ENCODE assay signal across 8 mouse cellular contexts in the genomic region with DNA sequence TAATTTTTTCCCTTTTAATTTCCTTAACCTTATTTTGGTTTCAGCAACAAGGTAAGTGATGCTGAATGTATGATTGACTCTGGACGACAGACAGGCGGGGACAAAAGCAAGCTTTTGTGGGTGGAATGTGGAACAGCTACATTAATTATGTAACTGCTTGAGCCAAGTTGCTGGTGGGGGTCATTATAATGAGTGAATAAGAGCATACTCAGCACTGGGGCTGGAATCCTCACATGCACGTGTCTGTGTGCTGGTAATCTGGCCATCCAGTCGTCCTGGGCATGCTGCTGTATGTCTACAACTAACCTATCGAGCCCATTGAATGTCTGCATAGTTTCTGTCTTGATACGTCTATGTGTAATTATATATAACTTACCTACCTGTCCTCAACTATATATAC. TPM values are rescaled to one million over a fixed set of nuclear protein-coding genes. Genes with fewer than 3 reads are reported as not detected.
DNase-seq lines count a peak whose midpoint lies in the region; ATAC-seq lines count a peak whose summit lies in the region.

No protein-coding gene starts in this region.

- H3K9me3 ChIP-seq in heart, embryonic 10.5 days = no peaks in the 10 kb centered on the region
- H3K9me3 ChIP-seq in lung, embryonic 15.5 days = no peaks in the 10 kb centered on the region
- H3K9me3 ChIP-seq in limb, embryonic 10.5 days (replicated peaks) = no peaks in the 10 kb centered on the region

- no peak for ATAC-seq in lung, embryonic 15.5 days (ENCODE audit: borderline replicate concordance, extremely low read depth, low FRiP score, low TSS enrichment)
- ATAC-seq in megakaryocyte progenitor cell, adult 5-6 weeks (replicated peaks; ENCODE audit: poor library complexity) = no peak

- H3K27ac ChIP-seq in heart, embryonic 10.5 days = peak overlapping the region; percentile 77; the same call in 1 of the 2 replicates
- no peak overlapping the region for H3K27ac ChIP-seq in lung, embryonic 15.5 days
- H3K27ac ChIP-seq in limb, embryonic 10.5 days = no peak overlapping the region; the same call in 1 of the 2 replicates

- no peaks in the 10 kb centered on the region; the same call in 1 of the 2 replicates for H3K36me3 ChIP-seq in heart, embryonic 10.5 days
- H3K36me3 ChIP-seq in lung, embryonic 15.5 days = no peaks in the 10 kb centered on the region
- H3K36me3 ChIP-seq in limb, embryonic 10.5 days = no peaks in the 10 kb centered on the region

- no peak overlapping the region for H3K9ac ChIP-seq in lung, embryonic 15.5 days

- peak overlapping the region; percentile 45 for H3K4me2 ChIP-seq in lung, embryonic 15.5 days

- WGBS in heart, embryonic 10.5 days = 56% methylated on average over 6 of the region's 6 CpGs
- WGBS in lung, embryonic 15.5 days = 49% methylated on average over 6 of the region's 6 CpGs
- WGBS in limb, embryonic 10.5 days = 75% methylated on average over 6 of the region's 6 CpGs

- H3K4me1 ChIP-seq in heart, embryonic 10.5 days = peaks cover 11% of the 10 kb centered on the region
- peaks cover 11% of the 10 kb centered on the region for H3K4me1 ChIP-seq in lung, embryonic 15.5 days
- peaks cover 12% of the 10 kb centered on the region for H3K4me1 ChIP-seq in limb, embryonic 10.5 days

- H3K4me3 ChIP-seq in heart, embryonic 10.5 days = peak overlapping the region; percentile 54
- no peak overlapping the region for H3K4me3 ChIP-seq in lung, embryonic 15.5 days
- H3K4me3 ChIP-seq in limb, embryonic 10.5 days = peak overlapping the region; percentile 38

- no peak for DNase-seq in heart, embryonic 10.5 days (ENCODE audit: low spot score)
- DNase-seq in heart, adult 9 months (ENCODE audit: low spot score in 2 of 2) = no peak
- no peak for DNase-seq in lung, postnatal 4 days
- no peak for DNase-seq in limb, embryonic 10.5 days (ENCODE audit: low spot score)
- DNase-seq in retina, postnatal 1 day = peak; percentile 60
- DNase-seq in ovary, postnatal 36 days (ENCODE audit: low spot score) = no peak

- no peaks in the 10 kb centered on the region for H3K27me3 ChIP-seq in heart, embryonic 10.5 days (ENCODE audit: insufficient read depth, poor library complexity, severe bottlenecking)
- H3K27me3 ChIP-seq in lung, embryonic 15.5 days = no peaks in the 10 kb centered on the region
- no peaks in the 10 kb centered on the region for H3K27me3 ChIP-seq in limb, embryonic 10.5 days (ENCODE audit: low read depth, poor library complexity, severe bottlenecking)

RNA-seq across cellular contexts. Expression of a gene that starts 57.3 kb away (rescaled TPM):
- 0.10 and 0.46 TPM in 2 replicates for polyA plus RNA-seq in heart, embryonic 10.5 days (2016; fragmentation: Nextera tagmentation; extraction: Ambion mirVana)
- polyA plus RNA-seq in lung, embryonic 15.5 days (2015; fragmentation: Nextera tagmentation; extraction: Ambion mirVana) = 0.24 and 0.29 TPM in 2 replicates
- 0.14 and 0.45 TPM in 2 replicates for polyA plus RNA-seq in limb, embryonic 10.5 days (2016; fragmentation: Nextera tagmentation; extraction: Ambion mirVana)
- 0.15 TPM in 1 of 2 replicates, not detected in the other for total RNA-seq in megakaryocyte progenitor cell, adult 5-6 weeks (2015)
- total RNA-seq in megakaryocyte progenitor cell, adult 5-6 weeks (2017) = 0.04 and 1.0 TPM in 2 replicates
